Mouse (Mus musculus) adrenal gland, postnatal 25 days (tissue): ENCODE results near the gene Ces5a. TPM values are rescaled to one million over a fixed set of nuclear protein-coding genes. Genes with fewer than 3 reads are reported as not detected.
"Not testable (repeated sequence)": the region's sequence is repeated elsewhere in the genome, so short reads cannot be mapped to it uniquely, and the experiment has no call there.

Experiments used
- DNase-seq: peaks from one replicate; pipeline ENCODE4 v3.0.0; 2021; ENCODE audit warnings: mixed read lengths
- long read RNA-seq: library from polyadenylated mRNA; stranded (forward); transcript quantifications from one replicate; pipeline ENCODE4 v2.0.0, GENCODE M21; 2021
- total RNA-seq: library from RNA; stranded (reverse); gene quantifications from 2 replicates; pipeline ENCODE4 v1.2.3, GENCODE M21; 2021

Gene Ces5a
- not detected in 2 replicates for total RNA-seq
- long read RNA-seq = 0 reads

DNA sequence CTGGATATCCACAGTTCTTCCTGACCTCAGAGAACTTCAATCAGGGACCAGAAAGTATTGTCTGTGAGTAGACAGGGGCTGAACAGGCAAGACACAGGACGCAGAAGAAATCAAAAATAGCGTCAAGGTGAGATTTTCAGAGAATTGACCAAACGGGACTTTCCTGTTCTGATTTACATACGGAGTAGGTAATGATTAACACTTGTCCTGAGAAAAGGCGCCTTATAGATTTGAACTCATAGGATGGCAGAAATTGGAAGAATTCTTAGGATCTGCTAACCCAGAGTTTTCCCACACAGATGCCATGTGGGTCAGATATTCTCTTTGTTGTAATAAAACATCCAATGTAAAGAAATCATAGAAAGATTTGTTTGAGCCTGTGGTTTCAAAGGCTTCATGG, at the start of gene Ces5a:
Gene Ces5a, minus strand, starts transcription at position 101 of the 400 bp plus-strand sequence.
- no peak for DNase-seq

GRCm38 (mm10) chr8:93572841-93573240, 37.2 kb upstream of the Ces5a start:
- no peak for DNase-seq

DNA sequence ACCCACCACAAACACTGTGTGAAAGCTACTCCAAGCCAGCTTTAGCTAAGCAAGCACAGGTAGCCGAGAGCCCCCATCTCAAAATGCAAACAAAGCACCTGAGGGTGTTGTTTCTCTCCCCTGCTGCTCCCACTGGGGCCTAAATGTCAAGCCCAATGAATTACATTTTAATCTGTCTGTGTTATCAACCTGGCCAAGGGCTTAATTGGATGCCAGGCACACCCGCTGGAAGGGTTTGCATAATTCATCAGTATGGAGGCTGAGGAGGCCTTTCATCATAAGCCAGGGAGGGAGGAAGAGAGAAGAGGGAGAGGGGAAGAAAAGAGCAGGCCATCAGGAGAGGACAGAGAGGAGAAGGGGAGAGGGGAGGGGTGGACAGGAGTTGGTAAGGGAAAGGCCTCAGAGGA, 36.5 kb upstream of the Ces5a start:
- DNase-seq = no peak

- DNase-seq = no peak
These were observed 35.8 kb upstream of the Ces5a start for GRCm38 (mm10) chr8:93571369-93571985.

DNA sequence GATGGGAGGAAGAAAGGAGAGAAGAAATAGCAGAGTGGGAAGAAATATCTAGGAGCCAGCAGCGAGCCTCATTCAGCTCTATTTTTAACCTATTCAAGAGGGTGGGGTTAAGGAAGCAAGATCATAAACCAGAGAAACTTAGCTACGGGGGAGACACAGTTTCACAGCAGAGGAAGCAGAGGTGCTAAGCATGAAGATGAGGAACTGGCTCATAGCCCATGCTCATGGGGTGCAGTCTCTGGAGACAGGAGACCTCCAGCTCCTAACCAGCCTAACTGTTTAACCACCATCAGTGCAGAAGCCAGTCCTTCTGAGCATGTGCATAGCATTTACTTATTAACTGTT, 34.5 kb upstream of the Ces5a start:
- DNase-seq = no peak

DNA sequence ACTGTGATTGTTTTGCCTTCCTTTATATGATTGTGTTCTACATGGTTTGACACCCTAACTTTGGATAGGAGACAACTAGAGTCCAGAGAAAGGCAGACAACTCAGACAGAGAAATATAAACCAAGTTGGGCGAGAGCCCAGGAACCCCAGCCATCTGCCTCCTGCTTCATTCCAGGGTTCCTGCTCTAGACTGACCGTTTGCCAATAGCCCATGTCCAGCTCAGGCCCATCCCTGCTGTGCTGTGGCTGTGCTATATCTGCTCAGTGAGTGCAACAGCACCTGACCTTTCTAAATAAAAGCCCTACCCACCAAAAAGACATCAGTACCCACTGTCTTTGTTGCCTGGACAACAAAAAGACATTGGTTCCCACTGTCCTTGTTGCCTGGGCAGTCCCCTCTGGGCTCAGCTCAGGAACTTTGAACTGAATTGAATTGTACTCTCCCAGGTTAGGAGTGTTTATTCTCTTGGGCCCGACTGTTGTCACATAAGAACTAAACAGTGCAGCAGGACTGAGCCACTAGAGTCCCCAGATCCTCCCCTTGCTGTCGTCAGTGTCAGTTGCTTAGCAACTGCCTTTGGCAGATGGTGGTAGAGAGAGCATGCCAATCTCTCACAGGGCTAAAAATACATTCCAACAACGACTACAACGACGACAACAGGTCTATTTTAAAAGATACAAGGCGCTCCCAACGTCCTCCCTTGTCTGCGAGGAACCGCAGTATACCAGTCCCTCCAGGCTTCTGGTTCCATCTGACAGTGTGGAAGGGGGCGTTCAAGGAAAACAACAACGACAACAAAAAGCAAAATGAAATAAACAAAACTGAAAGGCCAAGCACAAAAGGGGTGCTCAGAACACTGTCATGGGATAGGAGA, 33.9 kb upstream of the Ces5a start:
- peak; percentile 33 for DNase-seq

GRCm38 (mm10) chr8:93568666-93569065, 33.0 kb upstream of the Ces5a start:
- DNase-seq = no peak

DNA sequence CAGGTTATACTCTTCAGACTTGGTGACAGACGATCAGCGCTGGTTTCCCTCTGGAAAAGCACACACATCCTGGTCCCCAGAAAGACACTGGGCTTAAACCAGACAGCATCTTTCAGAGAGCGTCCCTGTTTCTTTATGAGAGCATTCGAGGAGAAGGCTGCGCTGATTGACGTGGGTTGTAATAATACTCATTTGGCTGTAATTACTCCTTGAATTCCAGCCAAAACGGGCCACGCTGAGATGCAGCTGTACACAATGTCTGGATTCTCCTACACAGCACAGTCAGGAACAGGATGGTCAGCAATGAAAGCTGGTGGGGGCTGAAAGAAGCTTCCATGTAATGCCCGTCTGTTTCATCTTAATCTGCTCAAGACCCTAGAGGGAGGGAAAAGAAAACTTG, 31.5 kb upstream of the Ces5a start:
- no peak for DNase-seq

- DNase-seq = no peak
These were observed 29.0 kb upstream of the Ces5a start for GRCm38 (mm10) chr8:93564634-93565033.

DNA sequence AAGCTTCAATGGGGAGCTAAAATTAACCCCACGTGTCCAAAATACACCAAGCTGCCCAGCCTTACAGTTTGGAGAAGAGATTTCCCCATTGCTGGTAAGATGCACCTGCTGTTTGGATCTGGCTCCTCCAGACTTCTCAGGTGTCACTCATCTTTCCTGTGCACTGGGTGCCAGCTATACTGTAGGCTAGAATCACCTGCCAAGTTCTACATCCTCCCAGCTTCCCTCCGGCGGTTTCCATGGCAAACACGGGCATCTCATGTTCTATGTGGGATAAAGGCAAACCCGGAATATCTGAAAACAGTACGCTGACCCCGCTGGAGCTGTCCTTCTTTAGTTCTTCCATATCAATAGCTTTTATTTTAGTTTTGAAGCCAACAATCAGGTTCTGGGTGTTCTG, 27.9 kb upstream of the Ces5a start:
- DNase-seq = no peak

GRCm38 (mm10) chr8:93562557-93563210, 27.1 kb upstream of the Ces5a start:
- no peak for DNase-seq

GRCm38 (mm10) chr8:93561271-93561670, 25.6 kb upstream of the Ces5a start:
- DNase-seq = no peak

DNA sequence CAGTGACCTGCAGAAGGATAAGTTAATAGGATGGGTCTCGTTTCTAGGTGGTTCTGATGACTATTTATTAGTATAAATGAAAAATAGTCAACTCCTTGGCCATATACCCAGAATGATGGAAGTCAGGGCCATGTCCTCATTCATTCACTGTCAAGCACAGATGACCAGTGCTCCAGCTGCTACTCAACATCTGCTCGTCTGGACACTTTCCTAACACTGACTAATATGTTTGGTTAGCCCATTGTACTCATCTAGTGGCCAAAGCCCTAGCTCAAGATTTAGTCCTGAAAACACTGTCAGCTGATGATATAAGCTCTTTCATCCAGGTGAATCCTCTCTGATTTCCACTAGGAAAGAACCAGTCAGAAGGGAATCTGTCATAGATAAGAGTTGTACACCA, 24.1 kb upstream of the Ces5a start:
- no peak for DNase-seq

- no peak for DNase-seq
These were observed 33.0 kb downstream of the Ces5a start for GRCm38 (mm10) chr8:93502634-93503033.

DNA sequence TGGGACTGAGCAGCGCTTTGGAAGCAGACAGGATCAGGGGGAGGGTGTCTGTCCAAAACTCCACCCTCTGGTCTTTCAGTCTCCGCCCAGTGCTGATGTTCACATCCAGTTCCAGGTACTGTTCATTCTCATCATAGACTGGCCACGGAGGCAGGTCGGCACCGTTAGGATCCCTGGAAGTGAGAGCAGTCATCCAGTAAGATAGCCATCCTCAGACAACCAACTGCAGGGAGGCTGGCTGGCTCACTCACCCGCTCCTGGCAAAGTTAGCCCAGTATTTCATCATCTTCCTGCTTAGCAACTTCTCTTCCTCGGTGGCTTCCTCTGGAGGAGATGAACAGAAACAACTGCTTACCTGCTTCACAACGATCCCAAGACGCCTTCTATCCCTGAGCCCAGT, 36.2 kb downstream of the Ces5a start:
- no peak for DNase-seq

GRCm38 (mm10) chr8:93495330-93495729, 40.3 kb downstream of the Ces5a start:
- DNase-seq = peak; percentile 32

GRCm38 (mm10) chr8:93488743-93489142, 46.9 kb downstream of the Ces5a start:
- DNase-seq = no peak

DNA sequence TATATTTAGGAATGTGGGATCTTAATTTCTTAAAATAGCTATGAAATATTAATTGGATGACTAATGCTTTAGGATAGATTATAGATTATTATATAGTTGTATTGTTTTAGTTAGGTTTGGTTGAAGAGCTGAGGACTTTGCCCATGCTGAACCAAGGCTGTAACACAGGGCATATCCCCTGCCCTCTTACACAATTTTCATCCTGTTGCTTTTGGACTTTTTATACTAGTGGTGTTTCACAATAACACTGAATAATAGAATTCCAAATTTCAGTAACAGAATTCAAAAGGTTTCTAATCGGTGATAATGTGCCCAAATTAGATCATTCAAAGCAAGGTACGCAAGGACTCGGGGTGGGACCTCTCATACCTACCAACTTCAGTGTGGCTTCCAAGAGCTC, 57.4 kb downstream of the Ces5a start:
- DNase-seq = no peak

DNA sequence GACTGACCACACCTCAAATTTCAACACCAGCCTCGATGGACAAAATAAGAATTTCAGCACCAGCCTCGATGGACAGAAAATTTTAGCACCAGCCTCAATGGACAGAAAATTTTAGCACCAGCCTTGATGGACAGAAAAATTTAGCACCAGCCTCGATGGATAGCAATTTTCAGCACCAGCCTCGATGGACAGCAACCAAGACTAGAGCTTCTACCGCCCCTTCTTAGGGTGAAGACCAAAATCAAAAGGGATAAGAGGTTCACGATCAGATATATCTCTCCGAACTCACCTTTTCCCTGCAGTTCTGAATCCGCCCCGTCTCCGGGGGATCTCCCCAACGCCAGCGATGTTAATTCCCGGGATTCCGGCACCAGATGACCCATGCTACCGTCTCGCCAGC, 65.9 kb downstream of the Ces5a start:
- DNase-seq = not testable (repeated sequence)

DNA sequence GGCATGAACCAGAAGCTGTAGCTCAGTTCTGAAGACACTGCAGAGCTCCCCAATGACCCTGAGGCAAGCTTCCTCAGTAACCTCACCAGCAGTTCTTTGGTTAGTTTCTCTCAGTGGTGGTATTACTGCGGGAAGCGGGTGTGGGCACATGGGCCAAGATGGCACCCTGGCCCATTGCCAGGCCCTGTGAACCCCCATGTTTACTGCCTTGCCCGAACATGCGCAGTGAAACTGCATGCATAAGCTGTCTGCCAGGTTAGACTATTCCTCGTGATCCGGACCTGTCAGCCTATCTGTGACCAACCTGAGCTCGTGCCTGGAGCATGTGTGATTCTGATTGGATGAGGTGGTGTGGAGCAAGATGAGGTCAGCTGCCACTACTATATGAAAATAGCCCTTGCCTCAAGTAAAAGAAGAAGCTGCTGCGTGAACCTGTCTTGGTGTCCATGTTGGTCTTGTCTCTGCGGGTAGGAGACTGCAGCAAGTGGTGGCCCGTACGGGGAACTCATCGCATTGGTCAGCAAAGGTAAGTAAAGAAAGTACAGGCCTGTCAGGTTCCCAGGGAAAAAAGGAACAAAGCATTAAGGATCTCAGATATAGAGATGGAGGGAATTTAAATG, 81.3 kb downstream of the Ces5a start:
- DNase-seq = no peak
